Mouse (Mus musculus): ENCODE data around the gene Comtd1.

Gene Comtd1

DNA sequence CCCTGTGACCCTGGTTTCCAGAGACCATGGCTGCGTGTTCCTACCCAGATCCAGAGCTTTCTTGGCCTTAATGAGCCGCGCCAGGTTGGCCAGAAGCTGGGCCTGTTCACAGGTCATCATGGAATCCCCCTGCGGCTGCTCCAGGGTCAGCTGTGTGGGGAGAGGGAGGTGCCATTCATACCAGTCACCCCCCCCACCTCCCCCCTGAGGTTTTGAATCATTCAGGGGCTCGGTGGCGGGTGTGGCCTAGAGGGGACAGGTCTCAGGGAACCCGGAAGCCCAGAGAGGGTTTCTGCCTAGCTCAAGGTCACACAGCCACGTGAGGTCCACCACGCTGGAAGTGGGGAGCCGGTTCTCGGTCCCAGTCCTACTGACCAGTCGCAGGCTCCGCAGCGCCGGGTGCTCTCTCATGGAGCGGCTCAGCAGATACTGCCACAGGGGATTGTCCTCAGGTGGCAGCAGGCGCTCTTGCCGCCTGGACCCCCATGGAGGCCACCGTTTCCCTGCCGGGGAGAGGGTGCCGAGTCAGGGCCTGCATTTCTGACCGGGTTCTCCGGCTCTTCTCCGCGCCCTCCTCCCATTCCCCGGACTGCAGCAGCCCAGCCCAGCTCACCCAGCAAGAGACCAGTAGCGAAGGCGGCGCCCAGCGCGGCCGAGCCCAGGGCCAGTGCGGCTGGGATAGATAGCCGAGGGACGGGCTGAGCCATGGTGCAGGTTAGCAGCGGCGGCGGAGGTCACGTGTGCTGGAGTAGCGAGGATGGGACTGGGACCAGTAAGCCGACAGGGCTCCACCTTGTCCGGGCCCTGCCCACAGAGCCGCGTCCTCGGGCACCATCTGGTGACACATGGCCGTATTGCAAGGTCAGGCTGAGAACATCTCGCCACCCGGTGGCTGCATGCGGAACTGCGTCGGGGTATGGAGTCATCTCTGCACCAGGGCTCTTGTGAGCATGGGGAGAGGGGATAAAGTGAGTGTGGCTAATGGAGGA is at the start of gene Comtd1:
Gene Comtd1, minus strand, starts transcription at position 812 of the 989 bp plus-strand sequence.
- peak; percentile 92 for DNase-seq (ENCODE audit: low read depth, low spot score)

DNA sequence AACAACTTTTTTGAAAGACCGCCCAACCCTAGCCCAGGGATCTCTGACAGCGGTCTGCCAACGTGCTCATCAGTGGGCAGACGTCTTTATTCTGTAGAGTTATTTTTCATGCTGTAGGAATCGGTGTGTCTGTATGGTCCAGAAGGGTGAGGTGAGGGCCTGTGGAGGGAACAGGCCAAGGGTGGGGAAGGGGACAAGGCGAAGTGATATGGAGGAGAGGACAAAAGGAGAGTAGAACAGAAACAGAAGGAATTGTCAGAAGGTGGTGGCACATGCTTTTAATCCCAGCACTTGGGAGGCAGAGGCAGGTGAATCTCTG is 43.5 kb upstream of the Comtd1 start:
- DNase-seq (ENCODE audit: low read depth, low spot score): no peak

DNA sequence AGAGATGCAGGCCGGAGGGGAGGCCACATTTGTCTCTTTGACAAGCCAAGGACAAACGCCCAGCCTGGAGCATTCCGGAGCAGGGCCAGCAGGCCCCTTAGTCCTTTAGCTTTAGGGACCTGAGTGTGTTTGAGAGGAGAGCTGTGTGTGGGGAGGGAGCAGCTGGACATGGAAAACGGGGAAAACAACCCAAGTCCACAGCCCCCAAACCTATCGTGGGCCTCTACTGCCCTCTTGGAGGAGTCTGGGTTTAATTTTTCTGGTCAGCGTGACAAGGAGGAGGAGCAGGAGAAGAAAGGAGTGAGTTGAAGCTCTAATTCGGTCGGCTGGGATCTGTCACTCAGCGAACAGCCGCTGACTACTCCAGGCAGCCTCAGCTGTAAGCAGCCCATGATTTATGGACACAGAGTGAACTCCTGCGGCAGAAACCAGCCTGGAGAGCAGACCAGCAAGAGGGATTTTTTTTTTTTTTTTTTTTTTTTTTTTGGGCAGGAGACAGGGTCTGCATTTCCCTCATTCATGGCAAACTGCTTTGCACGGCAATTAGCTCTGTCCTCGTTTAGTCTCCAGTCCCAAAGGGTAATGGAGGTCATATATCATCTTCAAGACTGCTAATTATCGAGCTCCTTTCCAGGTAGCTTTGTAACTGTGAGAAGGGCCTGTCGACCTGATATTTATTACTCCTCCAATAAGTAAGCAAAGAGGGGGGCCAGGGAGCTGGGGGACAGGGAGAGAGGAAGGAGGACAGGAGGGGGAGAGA is 43.0 kb upstream of the Comtd1 start:
- DNase-seq (ENCODE audit: low read depth, low spot score): peak; percentile 79

- DNase-seq (ENCODE audit: low read depth, low spot score): no peak
Observed at GRCm38 (mm10) chr14:21890430-21890829, 41.7 kb upstream of the Comtd1 start.

- no peak for DNase-seq (ENCODE audit: low read depth, low spot score)
Observed at GRCm38 (mm10) chr14:21866816-21867215, 18.0 kb upstream of the Comtd1 start.

DNA sequence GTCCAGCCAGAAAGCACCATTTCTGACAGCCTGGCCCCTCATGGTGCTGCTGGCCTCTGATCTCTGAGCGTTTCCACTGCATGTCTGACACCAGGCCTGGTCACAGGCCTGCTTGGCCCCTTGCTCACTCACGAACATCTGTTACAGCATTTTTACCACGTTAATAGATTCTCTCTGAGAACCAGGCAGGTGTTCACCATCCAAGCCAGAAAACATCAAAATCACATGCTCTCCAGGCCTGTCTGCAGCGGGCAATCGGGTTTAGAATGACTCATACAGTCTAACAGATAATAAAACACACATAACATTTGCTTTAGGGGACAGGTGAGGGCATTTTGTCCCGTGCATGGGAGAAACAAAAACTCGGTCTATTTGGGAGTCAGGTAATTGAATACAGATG is 17.5 kb upstream of the Comtd1 start:
- DNase-seq (ENCODE audit: low read depth, low spot score): peak; percentile 29

GRCm38 (mm10) chr14:21856886-21857285 is 8.1 kb upstream of the Comtd1 start:
- DNase-seq (ENCODE audit: low read depth, low spot score): no peak

- DNase-seq (ENCODE audit: low read depth, low spot score): no peak
Observed at GRCm38 (mm10) chr14:21855961-21856360, 7.2 kb upstream of the Comtd1 start.

DNA sequence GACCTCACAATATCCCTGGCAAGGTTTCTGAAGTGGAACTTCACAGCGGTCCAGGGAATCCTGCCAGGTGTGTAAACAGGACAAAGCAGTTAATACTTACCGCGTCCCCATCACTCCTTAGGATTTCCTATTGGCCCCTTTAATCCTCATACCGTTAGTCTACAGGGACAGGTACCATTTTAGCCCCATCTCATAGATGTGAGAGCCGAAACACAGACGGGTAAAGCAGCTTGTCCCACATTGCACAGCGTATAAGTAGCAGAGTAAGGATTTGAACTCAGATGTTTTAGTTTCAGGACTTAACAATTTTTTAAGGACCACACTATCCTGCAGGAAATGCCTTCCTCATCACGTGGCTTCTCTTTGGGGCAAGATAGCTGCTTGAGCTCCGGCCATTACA is 5.5 kb upstream of the Comtd1 start:
- DNase-seq (ENCODE audit: low read depth, low spot score): no peak

DNA sequence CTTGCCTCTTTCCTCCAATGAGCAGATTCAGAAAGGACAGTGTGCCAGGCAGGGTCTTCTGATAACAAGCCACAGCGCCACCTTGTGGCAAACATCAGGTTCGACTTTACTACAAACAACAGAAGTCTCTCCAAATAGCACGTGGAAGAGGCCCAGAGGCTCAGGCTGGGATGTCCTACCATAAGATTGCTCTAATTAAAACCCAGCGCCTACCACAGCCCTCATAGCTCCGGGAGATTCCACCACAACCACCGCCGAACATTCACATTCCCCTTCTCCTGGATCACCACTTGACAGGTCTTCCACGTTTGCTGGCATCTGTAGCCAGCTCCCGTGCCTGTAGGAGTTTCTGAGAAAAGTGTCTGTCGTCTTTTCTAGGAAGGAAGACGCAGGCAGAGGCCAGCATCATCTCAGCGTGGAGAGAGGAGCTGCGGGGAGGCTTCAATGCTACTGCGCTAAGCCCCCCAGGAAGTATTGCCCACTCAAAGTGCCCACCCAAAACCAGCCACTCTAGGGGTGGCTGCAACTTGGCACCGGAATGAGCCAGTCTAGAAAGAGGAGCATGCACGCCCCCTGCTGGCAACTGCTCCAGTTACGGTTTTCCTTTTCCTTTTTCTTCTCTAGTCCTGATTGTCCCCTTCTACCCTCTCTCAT is 4.8 kb upstream of the Comtd1 start:
- DNase-seq (ENCODE audit: low read depth, low spot score): peak; percentile 84

GRCm38 (mm10) chr14:21851996-21852791 is 3.4 kb upstream of the Comtd1 start:
- no peak for DNase-seq (ENCODE audit: low read depth, low spot score)

DNA sequence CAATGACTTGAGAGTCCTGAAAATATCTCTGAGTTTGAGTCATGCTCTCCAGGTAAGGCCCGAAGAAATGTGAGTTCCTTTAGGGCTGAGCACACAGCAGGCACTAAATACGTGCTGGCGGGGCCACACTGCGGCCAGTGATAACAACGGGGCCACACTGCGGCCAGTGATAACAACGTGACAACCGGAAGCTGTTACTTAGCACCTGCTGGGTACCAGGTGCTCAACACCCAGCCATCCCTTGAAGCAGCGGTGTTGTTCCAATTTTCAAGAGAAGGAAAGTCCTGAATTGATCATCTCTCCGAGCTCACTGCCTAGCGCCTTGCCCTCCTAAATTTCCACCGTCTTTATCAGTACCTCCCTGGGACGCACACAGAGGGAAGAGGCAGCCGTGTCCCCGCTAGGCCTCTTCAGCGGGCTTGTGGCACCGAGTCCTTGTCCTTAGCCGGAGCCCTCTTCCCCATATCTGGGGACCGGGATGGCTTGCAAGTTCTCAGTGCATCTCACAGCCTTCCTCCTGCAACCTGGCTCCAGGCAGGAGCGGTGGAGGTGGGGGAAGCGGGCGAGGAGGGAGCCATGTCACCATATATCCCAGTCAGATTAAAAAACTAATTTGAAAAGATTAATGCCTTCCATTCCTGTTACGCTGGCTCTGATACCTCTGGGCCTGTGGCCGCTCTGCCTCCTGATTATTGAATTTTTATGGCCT is 1.8 kb upstream of the Comtd1 start:
- no peak for DNase-seq (ENCODE audit: low read depth, low spot score)

DNA sequence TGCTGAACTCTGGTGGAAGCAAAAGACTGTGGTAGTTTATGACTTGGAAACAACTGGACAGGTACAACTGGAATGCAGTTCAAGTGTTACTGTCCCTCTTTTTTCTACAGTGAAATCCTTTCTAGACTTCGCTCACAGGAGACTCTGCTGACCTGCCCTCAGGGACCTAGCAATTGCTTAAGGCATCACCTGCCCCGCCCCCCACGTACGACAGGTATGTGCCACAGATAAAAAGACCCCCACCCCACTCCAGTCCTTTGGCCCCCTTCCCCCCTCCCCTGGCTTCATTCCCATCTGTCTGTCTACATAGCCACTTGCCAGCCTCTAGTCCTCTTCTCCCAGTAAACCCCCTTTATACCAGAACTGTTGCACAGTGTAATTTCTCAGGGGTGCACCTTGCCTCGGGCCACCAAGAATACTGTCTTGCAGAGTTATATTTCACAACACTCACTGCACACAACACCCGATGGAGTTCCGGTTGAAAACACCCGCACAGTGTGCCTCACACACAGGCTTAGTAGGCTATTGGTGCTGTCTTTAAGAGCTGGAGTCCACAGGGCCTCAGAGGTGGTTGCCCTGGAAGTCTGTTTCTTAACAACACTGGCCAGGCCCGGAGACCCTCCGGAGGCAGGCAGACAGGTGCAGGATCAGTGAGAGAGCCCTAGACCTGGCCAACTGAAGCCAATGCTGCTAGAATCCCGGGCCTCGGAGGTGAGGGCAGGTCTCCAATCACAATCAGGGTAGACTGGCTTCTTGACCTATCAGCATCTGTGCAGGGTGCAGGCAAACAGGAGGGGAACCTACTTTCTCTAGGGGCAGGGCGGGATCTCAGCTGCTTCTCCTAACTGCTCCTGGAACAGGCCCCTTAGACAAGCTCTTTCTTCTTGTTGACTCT is 994 bp upstream of the Comtd1 start:
- DNase-seq (ENCODE audit: low read depth, low spot score): no peak

DNA sequence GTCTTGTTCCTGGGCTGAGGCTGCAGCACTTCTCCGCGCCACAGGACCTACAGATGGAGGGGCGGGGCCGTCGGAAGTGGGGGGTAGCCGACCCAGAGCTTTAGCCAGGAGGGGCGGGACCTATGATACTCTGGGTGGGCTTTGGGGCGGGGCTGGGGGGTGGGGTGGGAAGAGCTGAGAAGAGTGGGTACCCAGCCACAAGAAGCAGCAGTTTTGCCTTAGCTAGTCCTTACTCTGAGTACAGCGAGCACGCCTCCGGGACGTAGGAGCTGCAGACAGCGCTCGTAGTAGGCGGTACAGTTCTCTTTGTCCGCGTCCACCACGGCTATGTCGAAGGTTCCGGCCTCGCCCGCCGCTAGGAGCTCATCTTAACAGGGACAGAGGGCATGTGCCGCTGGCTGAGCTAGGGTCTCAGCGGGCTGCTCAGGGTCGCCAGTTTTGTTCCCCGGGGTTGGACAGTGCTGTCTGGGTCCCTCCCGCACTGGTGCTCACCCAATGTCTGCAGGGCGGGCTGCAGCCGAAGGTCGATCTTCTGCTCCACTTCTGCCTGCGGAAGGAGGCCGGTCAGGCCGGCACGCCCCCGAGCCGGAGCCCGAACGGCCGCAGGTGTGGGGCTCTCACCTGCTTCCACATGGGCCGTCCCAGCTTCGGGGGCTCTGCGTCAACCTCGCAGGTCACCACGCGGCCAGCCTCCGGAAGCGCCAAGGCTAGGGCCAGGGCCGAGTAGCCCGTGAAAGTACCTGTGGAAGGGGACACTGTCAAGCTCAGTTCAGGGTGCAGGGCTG is 1.2 kb downstream of the Comtd1 start:
- no peak for DNase-seq (ENCODE audit: low read depth, low spot score)

- DNase-seq (ENCODE audit: low read depth, low spot score): no peak
Observed at GRCm38 (mm10) chr14:21846827-21847380, 1.9 kb downstream of the Comtd1 start.

- DNase-seq (ENCODE audit: low read depth, low spot score): no peak
Observed at GRCm38 (mm10) chr14:21843263-21843662, 5.5 kb downstream of the Comtd1 start.

DNA sequence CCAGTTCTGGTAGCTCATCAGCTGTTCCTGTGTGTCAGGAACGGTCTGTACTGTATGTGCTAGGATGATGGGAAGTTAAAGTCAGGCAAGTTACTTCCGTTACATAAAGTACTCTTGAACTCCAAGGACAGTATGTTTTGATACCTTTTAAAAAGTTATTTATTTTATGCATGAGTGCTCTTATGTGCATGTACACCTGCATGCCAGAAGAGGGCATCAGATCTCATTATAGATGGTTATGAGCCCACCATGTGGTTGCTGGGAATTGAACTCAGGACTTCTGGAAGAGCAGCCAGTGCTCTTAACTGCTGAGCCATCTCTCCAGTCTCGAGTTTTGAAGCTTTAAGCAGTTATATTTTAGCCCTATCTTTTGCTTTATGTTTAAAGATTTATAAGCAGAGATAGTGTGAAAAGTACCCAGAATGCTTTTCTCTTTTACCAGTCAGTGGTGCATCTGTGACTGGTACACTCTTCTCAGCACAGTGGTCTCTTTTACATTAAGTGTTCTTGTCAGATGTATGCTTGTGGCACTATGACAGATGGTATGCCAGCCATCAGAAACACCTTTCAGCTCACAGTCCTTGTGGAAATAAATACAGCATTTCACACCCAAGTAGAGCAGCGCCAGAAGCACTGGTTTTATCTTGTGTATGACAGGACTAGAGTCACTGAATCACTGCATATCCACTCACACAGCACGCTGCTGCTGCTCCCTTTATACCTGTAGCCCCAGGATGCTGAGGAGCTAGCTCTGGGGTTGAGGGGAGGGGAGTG is 6.8 kb downstream of the Comtd1 start:
- DNase-seq (ENCODE audit: low read depth, low spot score): no peak
